Comparison of ENCODE assay signal across 7 mouse cellular contexts in the genomic region with DNA sequence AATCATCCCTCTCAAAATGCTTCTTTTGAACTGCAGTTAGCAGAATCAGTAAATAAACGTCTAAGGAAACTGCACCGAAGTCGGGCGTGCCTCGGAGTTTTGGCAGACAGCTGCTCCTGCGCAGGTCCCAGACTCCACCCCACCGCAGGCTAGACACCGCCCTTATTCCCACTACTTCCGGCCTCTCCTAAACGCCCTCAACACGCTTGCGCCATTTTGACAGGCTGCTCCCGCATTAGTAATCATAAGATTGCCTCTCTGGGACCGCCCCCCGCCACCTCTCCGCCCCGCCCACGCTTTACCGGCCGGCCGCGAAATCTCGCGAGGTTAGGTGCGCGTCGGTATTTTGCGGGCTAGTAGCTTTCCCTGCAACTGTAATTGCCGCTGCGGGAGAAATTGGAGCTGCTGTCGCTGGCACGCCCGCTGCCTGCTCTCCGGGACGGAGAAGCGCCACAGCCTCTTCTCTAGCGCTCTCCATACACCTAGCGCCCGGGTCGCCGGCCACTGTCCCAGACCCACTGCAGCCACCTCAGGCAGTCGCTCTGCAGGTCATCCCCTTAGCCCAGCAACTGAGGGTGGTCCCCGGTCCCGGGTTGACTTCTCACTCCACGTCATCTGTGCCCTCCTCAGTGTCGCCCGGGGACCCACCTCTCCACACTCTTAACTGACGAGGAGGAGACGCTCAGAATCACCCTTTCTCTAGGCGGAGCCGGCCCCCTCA. TPM values are rescaled to one million over a fixed set of nuclear protein-coding genes. Genes with fewer than 3 reads are reported as not detected.
DNase-seq lines count a peak whose midpoint lies in the region; ATAC-seq lines count a peak whose summit lies in the region.

A gene (plus strand): TSS at position 330 of the 721 bp plus-strand sequence.

- H3K9ac ChIP-seq in embryonic facial prominence, embryonic 12.5 days, result peak within 1 kb of the TSS; percentile 59
- H3K9ac ChIP-seq in limb, embryonic 11.5 days (ENCODE audit: low read length), result peak within 1 kb of the TSS; percentile 55
- H3K9ac ChIP-seq in midbrain, embryonic 14.5 days (replicated peaks; ENCODE audit: low read length), result peak within 1 kb of the TSS; percentile 64

- peak within 1 kb of the TSS; percentile 48 for H3K4me2 ChIP-seq in embryonic facial prominence, embryonic 12.5 days (replicated peaks)
- H3K4me2 ChIP-seq in limb, embryonic 11.5 days (ENCODE audit: low read depth, severe bottlenecking), result peak within 1 kb of the TSS; percentile 49
- H3K4me2 ChIP-seq in midbrain, embryonic 14.5 days (ENCODE audit: low read length), result peak within 1 kb of the TSS; percentile 56

- H3K27me3 ChIP-seq in embryonic facial prominence, embryonic 12.5 days, result no peaks in the 10 kb centered on the region
- H3K27me3 ChIP-seq in limb, embryonic 11.5 days (ENCODE audit: control insufficient read depth, insufficient read depth, low read length), result no peaks in the 10 kb centered on the region
- H3K27me3 ChIP-seq in midbrain, embryonic 14.5 days (ENCODE audit: control insufficient read depth, insufficient read depth, low read length), result no peaks in the 10 kb centered on the region

- H3K4me1 ChIP-seq in embryonic facial prominence, embryonic 12.5 days, result no peaks in the 10 kb centered on the region
- no peaks in the 10 kb centered on the region for H3K4me1 ChIP-seq in limb, embryonic 11.5 days (ENCODE audit: control insufficient read depth, insufficient read depth, low read length)
- no peaks in the 10 kb centered on the region for H3K4me1 ChIP-seq in midbrain, embryonic 14.5 days (ENCODE audit: control insufficient read depth, insufficient read depth, low read length)

- no peaks in the 10 kb centered on the region for H3K9me3 ChIP-seq in embryonic facial prominence, embryonic 12.5 days
- no peaks in the 10 kb centered on the region for H3K9me3 ChIP-seq in limb, embryonic 11.5 days (ENCODE audit: control insufficient read depth, low read length)
- H3K9me3 ChIP-seq in midbrain, embryonic 14.5 days (ENCODE audit: control insufficient read depth, low read length), result no peaks in the 10 kb centered on the region

- DNase-seq in adrenal gland, postnatal 25 days, result peak; percentile 91
- peak; percentile 100 for DNase-seq in heart, adult 11 months
- peak; percentile 95 for DNase-seq in kidney, adult 18-20 months
- DNase-seq in limb, embryonic 11.5 days (ENCODE audit: low spot score), result peak; percentile 90
- DNase-seq in midbrain, embryonic 14.5 days, result peak; percentile 94
- DNase-seq in spleen, adult 18-20 months, result peak; percentile 92

- no peaks in the 10 kb centered on the region for H3K36me3 ChIP-seq in embryonic facial prominence, embryonic 12.5 days
- H3K36me3 ChIP-seq in limb, embryonic 11.5 days (ENCODE audit: control insufficient read depth, insufficient read depth, low read length), result no peaks in the 10 kb centered on the region
- no peaks in the 10 kb centered on the region for H3K36me3 ChIP-seq in midbrain, embryonic 14.5 days (ENCODE audit: control insufficient read depth, insufficient read depth, low read length)

- WGBS in embryonic facial prominence, embryonic 12.5 days, result 13% methylated on average over 51 of the region's 51 CpGs
- 7% methylated on average over 50 of the region's 51 CpGs for WGBS in limb, embryonic 11.5 days
- WGBS in midbrain, embryonic 14.5 days, result 10% methylated on average over 51 of the region's 51 CpGs

- H3K27ac ChIP-seq in embryonic facial prominence, embryonic 12.5 days, result peak within 1 kb of the TSS; percentile 80
- H3K27ac ChIP-seq in limb, embryonic 11.5 days (replicated peaks; ENCODE audit: low read depth, low read length), result peak within 1 kb of the TSS; percentile 30; the same call in 1 of the 2 replicates
- H3K27ac ChIP-seq in midbrain, embryonic 14.5 days (replicated peaks; ENCODE audit: low read depth, low read length), result peak within 1 kb of the TSS; percentile 88

- ATAC-seq in embryonic facial prominence, embryonic 12.5 days (ENCODE audit: insufficient number of reproducible peaks, insufficient read depth, low FRiP score, low TSS enrichment), result peak; percentile 100
- peak; percentile 99 for ATAC-seq in limb, embryonic 11.5 days (ENCODE audit: insufficient number of reproducible peaks, low FRiP score, low TSS enrichment, low read depth)
- peak; percentile 98 for ATAC-seq in midbrain, embryonic 14.5 days (ENCODE audit: low FRiP score, low TSS enrichment)

- H3K4me3 ChIP-seq in embryonic facial prominence, embryonic 12.5 days, result peak within 1 kb of the TSS; percentile 52
- peak within 1 kb of the TSS; percentile 43 for H3K4me3 ChIP-seq in limb, embryonic 11.5 days (ENCODE audit: low read depth, low read length)
- H3K4me3 ChIP-seq in midbrain, embryonic 14.5 days (replicated peaks; ENCODE audit: low read depth, low read length), result peak within 1 kb of the TSS; percentile 51

RNA-seq across cellular contexts. Expression of the gene that starts here (rescaled TPM):
- 16.2 and 18.1 TPM in 2 replicates for total RNA-seq in adrenal gland, postnatal 25 days (2021)
- 7.7 and 7.9 TPM in 2 replicates for polyA plus RNA-seq in embryonic facial prominence, embryonic 12.5 days (2016; fragmentation: Nextera tagmentation; extraction: Ambion mirVana)
- polyA plus RNA-seq in limb, embryonic 11.5 days (2014; fragmentation: Nextera tagmentation; extraction: Ambion mirVana), result 4.2 and 4.4 TPM in 2 replicates
- 12.6 and 17.0 TPM in 2 replicates for polyA plus RNA-seq in midbrain, embryonic 14.5 days (2014; fragmentation: Nextera tagmentation; extraction: Ambion mirVana)

Comparison
In these comparisons a context has a peak if more than half of its experiments do, and no peak if none do; other contexts are left out.
1. Peak in every context shown above with its lines: DNase-seq, ATAC-seq, H3K4me3 ChIP-seq and H3K27ac ChIP-seq.
2. H3K27ac ChIP-seq: peak in every context shown above with its lines; median percentile 88 in midbrain, embryonic 14.5 days; 80 in embryonic facial prominence, embryonic 12.5 days; 30 in limb, embryonic 11.5 days.